Mouse (Mus musculus) layer of hippocampus, adult 18-20 months (tissue): ENCODE measurements around the gene Vps35l. TPM values are rescaled to one million over a fixed set of nuclear protein-coding genes. Genes with fewer than 3 reads are reported as not detected.

ENCODE experiments used
- DNase-seq, 2 experiments: peaks; one replicate each; pipeline ENCODE4 v3.0.0; 2022; ENCODE audit warnings: low spot score in 2 of 2
- total RNA-seq, 2 experiments: library from RNA; stranded (reverse); gene quantifications; 2 replicates each; pipeline ENCODE4 v1.2.3; 2021

Gene Vps35l
- total RNA-seq, 2 experiments from 2014 or later, result 58.3 to 62.8 TPM

GRCm38 (mm10) chr7:118817741-118818140 is 77.7 kb downstream of the Vps35l start:
- DNase-seq, result no peak

GRCm38 (mm10) chr7:118819666-118820065 is 79.6 kb downstream of the Vps35l start:
- no peak for DNase-seq

DNA sequence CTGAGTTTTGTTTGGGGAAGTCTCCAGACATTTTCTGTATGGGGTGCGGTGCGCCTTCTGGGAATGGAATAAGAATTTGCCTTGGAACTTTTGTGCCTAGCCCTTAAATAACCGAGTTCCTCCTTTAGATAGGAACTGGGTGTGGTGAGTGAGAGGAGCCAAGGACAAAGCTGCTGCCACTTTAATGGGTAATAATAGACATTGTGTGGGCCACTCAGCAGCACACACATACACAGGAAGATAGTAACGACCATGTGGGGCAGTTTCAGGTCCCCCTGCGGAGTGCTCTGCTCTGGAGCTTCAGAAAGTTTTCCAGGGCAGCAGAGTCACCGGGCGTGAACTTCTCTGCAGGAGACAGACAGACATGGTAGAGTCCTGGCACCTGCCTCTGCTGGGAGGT is 81.3 kb downstream of the Vps35l start:
- DNase-seq, result no peak

DNA sequence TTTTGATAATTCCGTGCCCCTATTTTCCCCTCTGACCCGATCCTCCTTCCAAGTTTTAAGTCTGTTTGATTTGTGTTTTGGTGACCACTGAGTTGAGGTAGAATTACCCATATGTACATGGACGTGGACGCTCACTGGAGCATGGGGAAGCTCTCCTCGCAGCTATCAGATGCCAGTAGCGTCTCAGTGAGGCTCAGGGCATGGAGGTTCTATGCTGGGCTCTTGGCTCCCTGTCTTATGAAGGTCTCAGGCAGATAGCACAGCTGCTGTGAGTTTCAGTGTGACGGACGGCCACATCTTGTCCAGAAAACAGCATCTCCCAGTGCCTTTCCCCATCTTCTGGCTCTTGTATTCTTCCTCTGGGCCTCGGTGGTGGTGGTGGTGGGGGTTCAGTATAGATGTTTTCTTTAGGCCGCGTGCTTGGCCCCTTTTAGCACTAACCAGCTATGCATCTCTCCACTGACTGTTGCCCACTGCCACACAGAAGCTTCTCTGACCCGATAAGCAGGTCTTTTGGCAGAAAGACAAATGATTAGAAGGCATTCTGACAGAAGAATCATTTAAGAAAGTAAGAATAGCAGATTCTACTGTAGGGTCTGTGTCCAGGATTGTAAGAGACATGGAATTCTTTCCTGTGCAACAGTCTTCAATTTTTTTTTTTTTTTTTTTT is 82.0 kb downstream of the Vps35l start:
- no peak for DNase-seq

DNA sequence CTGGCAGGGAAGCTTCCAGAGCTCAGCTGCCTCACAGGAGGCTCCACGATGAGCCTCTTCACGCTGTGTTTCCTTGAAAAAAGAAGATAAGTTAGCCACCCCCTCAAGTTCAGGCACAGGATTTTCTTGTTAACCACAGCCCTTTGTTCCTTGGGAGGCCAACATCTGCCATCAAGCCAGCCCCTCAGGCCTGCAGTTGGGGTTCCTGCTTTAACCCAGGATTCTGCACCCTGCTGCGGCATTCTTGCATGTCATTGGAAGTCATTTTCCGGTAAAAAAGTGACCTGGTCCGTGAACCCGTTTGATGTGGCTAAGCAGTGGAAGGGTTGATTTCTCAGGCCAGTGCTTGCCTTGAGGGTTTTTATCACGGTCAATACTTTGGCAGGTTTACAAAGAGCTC is 84.4 kb downstream of the Vps35l start:
- DNase-seq, result no peak

GRCm38 (mm10) chr7:118827975-118828416 is 88.0 kb downstream of the Vps35l start:
- peak in 1 of 2 experiments; percentile 54 for DNase-seq

- DNase-seq, result peak in 1 of 2 experiments; percentile 60
These were observed 97.9 kb downstream of the Vps35l start for GRCm38 (mm10) chr7:118837901-118838300.

GRCm38 (mm10) chr7:118841030-118841745 is 101.2 kb downstream of the Vps35l start:
- peak in 1 of 2 experiments; percentile 55 for DNase-seq

DNA sequence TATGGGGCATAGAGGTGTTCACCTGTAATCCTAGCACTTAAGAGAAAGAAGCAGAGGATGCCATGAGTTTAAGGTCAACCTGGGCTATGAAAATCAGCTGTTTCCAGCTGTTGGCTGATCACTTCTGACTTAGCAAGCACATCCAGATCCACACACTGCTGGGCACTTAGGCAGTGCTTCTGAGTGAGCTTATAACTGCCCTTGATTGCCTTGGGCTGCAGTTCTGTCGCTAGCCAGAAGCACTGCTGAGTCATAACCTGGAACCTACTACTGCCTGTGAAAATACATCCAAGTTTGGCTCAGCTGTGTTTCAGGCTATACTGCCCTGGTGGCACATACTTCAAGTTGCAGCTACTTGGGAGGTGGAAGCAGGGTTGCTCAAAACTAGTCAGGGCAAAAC is 101.8 kb downstream of the Vps35l start:
- no peak for DNase-seq

DNA sequence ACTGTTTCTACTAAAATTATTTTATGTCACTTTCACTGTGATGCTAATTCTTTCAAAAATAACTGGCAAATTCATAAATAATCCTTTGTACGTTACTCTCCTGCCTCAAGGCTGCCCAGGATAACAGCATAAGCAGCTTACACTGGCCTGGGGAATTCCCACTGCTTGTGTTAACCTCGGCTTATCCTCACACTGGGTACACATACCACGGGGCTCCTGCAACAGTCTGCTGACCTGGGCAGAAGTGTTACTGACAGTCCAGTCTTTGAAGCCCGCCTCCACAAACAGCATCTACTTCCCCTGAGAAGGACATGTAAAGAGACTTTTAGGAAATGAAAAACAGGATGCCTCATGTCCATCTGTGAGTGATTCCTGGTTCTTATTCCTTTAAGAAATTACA is 102.9 kb downstream of the Vps35l start:
- DNase-seq, result no peak

DNA sequence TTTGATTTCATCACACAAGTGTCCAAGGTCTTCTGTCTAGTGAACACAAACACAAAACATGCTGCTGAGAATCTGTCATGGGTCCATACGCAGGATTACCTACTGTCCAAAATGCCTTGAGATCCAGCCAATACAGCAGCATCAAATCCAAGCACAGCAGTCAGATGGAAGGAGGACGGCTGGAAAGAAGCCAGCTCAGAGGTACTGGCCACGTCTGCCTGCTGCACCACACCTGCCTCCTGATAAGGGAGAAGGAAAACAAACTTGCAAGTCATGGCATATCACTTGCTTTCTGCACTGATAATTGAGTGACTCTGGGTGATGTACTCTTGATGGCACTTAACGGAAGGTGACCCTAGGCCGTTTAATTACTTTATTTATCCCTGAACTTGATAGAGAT is 105.1 kb downstream of the Vps35l start:
- DNase-seq, result no peak

GRCm38 (mm10) chr7:118846329-118846728 is 106.3 kb downstream of the Vps35l start:
- DNase-seq, result no peak

DNA sequence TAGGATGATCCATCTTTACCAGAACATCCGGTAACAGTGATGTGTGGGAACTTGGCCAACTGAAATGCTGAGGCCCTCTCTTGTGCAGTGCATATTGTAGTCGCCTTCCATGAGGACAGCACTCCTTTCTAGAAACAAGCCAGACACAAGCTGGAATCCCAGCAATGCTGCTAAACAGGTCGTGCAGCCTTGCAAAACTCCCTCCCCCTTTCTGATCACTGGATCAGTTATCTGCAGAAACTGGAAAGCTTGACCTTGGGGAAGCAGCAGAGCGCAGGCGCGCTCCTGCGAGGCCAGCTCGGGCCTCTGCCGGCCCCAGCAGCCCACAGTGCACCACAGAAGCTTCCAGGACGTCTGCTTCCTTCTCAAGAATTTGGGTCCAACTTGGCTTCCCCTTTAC is 108.8 kb downstream of the Vps35l start:
- DNase-seq, result no peak

- no peak for DNase-seq
These were observed 109.7 kb downstream of the Vps35l start for GRCm38 (mm10) chr7:118849543-118850250.

- DNase-seq, result peak in 1 of 2 experiments; percentile 50
These were observed 110.8 kb downstream of the Vps35l start for GRCm38 (mm10) chr7:118850676-118851290.

GRCm38 (mm10) chr7:118851571-118851970 is 111.5 kb downstream of the Vps35l start:
- DNase-seq, result no peak

GRCm38 (mm10) chr7:118852611-118853010 is 112.6 kb downstream of the Vps35l start:
- DNase-seq, result no peak

GRCm38 (mm10) chr7:118854606-118855005 is 114.6 kb downstream of the Vps35l start:
- no peak for DNase-seq

GRCm38 (mm10) chr7:118855171-118855876 is 115.3 kb downstream of the Vps35l start, which contains the start of gene Iqck:
Gene Iqck (plus strand): TSS chr7:118855752.
- DNase-seq, result peak; percentile 90 to 94

GRCm38 (mm10) chr7:118855877-118856304 is 115.9 kb downstream of the Vps35l start, which contains the start of gene Knop1:
Gene Knop1 (minus strand): TSS chr7:118856254.
- no peak for DNase-seq

GRCm38 (mm10) chr7:118858640-118859039 is 118.6 kb downstream of the Vps35l start:
- DNase-seq, result no peak
